Mouse (Mus musculus) heart, adult 2 months (tissue): ENCODE measurements around the gene Gpr108.

Experiments used
- CTCF ChIP-seq: fragments of 200-600 bp; IDR thresholded peaks from 2 replicates; pipeline ENCODE4 v1.8.1; 2022; ENCODE audit warnings: antibody characterized with exemption, mild to moderate bottlenecking, moderate library complexity
- POLR2A ChIP-seq: fragments of 200-500 bp; IDR thresholded peaks from 2 replicates; pipeline ENCODE4 v1.6.1; 2011; ENCODE audit warnings: mild to moderate bottlenecking, low read depth, low read length, control low read depth; ENCODE audit not compliant: insufficient read depth

GRCm38 (mm10) chr17:57278537-57278936, 30.3 kb upstream of the Gpr108 start:
- TF ChIP-seq CTCF: no peak
- no peak for TF ChIP-seq POLR2A
